Comparison of ENCODE assay signal across 8 mouse cellular contexts in genomic region chr1:64737502-64738179, GRCm38 (mm10). TPM values are rescaled to one million over a fixed set of nuclear protein-coding genes. Genes with fewer than 3 reads are reported as not detected.
A peak's percentile ranks its signal among the peaks of the same experiment; 100 is the strongest.
DNase-seq lines count a peak whose midpoint lies in the region; ATAC-seq lines count a peak whose summit lies in the region.

TSS of gene Fzd5 (minus strand) at chr1:64737751.

- peak within 1 kb of the TSS; percentile 60 for H3K4me3 ChIP-seq in hindbrain, embryonic 14.5 days (replicated peaks; ENCODE audit: low read length)

- peaks cover 27% of the 10 kb centered on the region for H3K4me1 ChIP-seq in hindbrain, embryonic 14.5 days (replicated peaks; ENCODE audit: control insufficient read depth, insufficient read depth, low read length)

- ATAC-seq in hindbrain, embryonic 14.5 days (ENCODE audit: low FRiP score): peak; percentile 94

- peak within 1 kb of the TSS; percentile 54 for H3K9ac ChIP-seq in hindbrain, embryonic 14.5 days

- no peaks in the 10 kb centered on the region for H3K9me3 ChIP-seq in hindbrain, embryonic 14.5 days (ENCODE audit: control insufficient read depth, low read length)

- no peak within 1 kb of the TSS for H3K27ac ChIP-seq in hindbrain, embryonic 14.5 days

- no peaks in the 10 kb centered on the region for H3K36me3 ChIP-seq in hindbrain, embryonic 14.5 days (replicated peaks; ENCODE audit: control insufficient read depth, insufficient read depth)

- peaks cover 61% of the 10 kb centered on the region for H3K27me3 ChIP-seq in hindbrain, embryonic 14.5 days (ENCODE audit: control insufficient read depth, insufficient read depth, low read length)

- H3K4me2 ChIP-seq in hindbrain, embryonic 14.5 days (replicated peaks): peak within 1 kb of the TSS; percentile 98

- WGBS in hindbrain, embryonic 14.5 days: 2% methylated on average over 49 of the region's 73 CpGs

- peak; percentile 82 for DNase-seq in WW6 (ENCODE audit: low read depth, low spot score)
- DNase-seq in cerebellum, postnatal 25 days: peak; percentile 84 to 93
- DNase-seq in frontal cortex, postnatal 36 days (ENCODE audit: low spot score in 2 of 2): peak; percentile 53
- peak; percentile 78 for DNase-seq in hindbrain, embryonic 14.5 days (ENCODE audit: low spot score)
- peak; percentile 65 for DNase-seq in left cerebral cortex, adult 11 months (ENCODE audit: low spot score)
- DNase-seq in lung, postnatal 4 days: peak; percentile 94 to 98
- DNase-seq in retina, postnatal 1 day: peak; percentile 99
- peak; percentile 90 for DNase-seq in thymus, postnatal 4 days

RNA-seq across cellular contexts. Expression of gene Fzd5, which starts in this region (rescaled TPM):
- 0.23 and 0.29 TPM in 2 replicates for polyA plus RNA-seq in hindbrain, embryonic 14.5 days (2014; fragmentation: Nextera tagmentation; extraction: Ambion mirVana)

Comparison
In these comparisons a context has a peak if more than half of its experiments do, and no peak if none do; other contexts are left out.
1. Peak in DNase-seq, ATAC-seq, H3K4me3 ChIP-seq, H3K9ac ChIP-seq and H3K4me2 ChIP-seq in hindbrain, embryonic 14.5 days; RNA of the gene not detected or under 1 TPM.